Mouse (Mus musculus) granulocyte monocyte progenitor cell, adult 5-6 weeks (primary cell): ENCODE measurements around the gene Atp1a4. TPM values are rescaled to one million over a fixed set of nuclear protein-coding genes. Genes with fewer than 3 reads are reported as not detected.
A peak's percentile ranks its signal among the peaks of the same experiment; 100 is the strongest.

ENCODE experiments used
- ATAC-seq: replicated peaks from 2 replicates; pipeline ENCODE4 v1.8.0; 2016; ENCODE audit warnings: mild to moderate bottlenecking, moderate TSS enrichment, inconsistent platforms; ENCODE audit not compliant: poor library complexity, severe bottlenecking
- total RNA-seq, 2 experiments: library from RNA; stranded (forward) in 1 of 2; stranded (reverse) in 1 of 2; fragments of 200-712, 200-1000 nt in 1 of 2; fragments of >200 nt in 1 of 2; fragmentation: Nextera tagmentation in 1 of 2; gene quantifications; 2 replicates each; pipeline ENCODE4 v1.2.3; 2014 to 2017

Gene Atp1a4
- total RNA-seq, 2 experiments from 2014 or later, result not detected

DNA sequence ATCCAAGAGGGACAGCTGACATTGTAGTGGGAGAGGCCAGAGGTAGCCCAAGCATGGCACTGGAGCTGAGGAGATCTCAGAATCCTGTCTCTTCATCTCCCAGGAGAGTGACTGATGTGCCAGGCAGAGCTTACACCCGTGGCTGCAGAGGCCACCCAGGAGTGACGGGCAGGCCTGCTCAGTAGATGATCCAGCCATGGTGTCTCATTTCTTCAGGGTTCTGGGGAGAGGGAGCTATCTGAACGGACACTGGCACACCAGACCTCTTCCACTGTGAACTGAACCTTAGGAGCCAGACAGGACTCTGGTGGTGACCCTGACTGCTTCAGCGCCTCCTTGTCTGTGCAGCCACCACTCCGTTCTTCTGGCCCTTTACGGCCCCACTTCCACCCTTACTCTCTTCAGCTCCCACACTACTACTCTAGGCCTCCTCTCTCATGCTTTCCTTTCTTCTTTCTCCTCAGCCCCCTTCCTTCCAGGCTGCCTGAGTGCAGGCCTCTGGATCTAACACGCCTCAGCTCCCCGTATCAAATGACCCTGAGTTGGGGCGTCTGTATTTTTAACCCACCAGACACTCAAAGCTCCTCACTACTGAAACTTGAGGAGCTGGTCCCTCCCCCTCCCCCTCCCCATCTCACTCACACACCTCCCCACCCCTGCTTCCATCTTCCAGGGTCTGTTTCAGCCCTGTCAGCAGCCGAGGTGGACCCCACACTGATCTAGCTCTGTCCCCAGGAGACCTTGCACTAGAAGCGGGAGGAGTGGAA is 36.7 kb downstream of the Atp1a4 start:
- ATAC-seq, result no peak

DNA sequence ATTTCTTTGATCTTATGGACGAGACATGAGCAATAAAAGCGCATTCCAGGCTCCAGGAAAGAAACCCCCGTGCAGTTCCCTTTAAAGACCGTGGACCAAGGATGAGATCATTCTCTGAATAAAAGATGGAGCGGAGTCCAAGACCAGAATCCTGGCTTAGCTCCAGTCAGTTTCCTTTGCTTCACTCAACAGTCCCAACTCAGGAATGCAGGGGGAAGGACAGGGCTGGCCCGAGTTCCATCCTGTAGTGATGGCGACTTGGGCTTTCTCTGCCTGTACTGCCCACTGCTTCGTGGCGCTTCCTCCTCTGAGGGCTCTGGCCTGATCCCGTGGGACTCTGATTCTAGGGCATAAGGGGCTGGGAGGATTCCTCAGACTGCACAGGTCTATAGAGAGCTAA is 37.8 kb downstream of the Atp1a4 start:
- no peak for ATAC-seq

GRCm38 (mm10) chr1:172219451-172220406 is 38.5 kb downstream of the Atp1a4 start, which contains the start of gene Casq1:
Casq1 (minus strand) TSS chr1:172219868.
- no peak for ATAC-seq

- ATAC-seq, result no peak
Measured at GRCm38 (mm10) chr1:172218164-172218910, 39.9 kb downstream of the Atp1a4 start.

DNA sequence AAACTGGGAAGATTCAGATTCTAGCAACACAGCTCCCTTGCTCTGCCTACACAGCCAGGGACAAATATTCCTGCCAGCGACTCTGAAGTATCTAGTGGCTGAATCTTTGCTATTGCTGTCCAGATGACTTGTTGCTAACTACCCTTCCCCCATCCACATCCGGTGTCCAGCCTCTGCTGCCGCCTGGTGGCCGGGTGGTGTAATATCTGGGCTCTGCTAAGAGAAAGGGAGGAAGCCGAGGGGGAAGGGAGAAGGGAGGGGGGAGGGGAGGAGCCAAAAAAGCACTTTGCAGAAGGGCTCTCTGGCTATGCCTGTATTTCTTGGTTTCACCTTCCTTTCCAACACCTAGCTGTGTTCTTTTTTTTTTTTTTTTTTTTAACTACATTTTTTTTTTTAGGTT is 41.1 kb downstream of the Atp1a4 start:
- peak; percentile 98 for ATAC-seq

- no peak for ATAC-seq
Measured at GRCm38 (mm10) chr1:172214748-172215147, 43.5 kb downstream of the Atp1a4 start.

- ATAC-seq, result no peak
Measured at GRCm38 (mm10) chr1:172213771-172214170, 44.4 kb downstream of the Atp1a4 start.

DNA sequence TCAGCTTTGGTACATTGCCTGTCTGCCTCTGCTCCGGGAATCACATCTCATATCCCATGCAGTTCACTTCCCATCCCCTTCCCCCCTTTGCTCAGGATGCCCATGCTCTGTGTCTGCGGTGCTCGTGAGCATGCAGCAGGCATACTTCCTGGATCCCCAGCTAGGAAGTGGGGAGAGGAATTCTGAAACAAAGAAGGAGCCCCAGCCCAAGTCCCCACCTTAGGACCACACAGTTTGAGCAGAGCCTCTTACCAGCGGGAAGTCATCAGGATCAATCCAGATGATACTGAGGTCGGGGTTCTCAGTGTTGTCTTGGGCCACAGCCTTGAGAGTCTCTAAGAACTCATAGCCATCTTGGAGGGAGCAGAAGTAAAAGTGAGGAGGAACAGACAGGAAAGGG is 45.4 kb downstream of the Atp1a4 start:
- ATAC-seq, result no peak

DNA sequence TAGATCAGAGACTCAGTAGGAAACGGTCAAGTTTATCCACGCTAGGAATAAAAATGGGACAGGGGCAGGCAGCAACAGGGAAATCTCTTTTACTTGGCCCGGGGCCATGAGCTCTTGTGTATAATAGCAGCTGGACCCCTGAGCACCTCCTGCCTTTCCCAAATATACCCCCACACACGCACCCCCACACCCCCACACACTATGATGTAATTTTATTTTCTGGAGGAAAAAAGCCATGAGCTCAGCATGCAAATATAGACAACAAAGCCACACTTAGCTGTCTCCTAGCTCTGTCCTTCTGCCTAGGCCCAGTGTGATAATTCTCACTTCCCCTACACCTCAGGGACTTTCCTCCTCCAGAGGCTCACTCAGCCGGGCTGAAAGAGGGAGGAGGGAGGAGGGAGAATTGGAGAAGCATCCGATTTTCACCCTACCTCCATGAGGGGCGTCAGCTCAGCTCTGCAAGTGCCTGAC is 51.1 kb downstream of the Atp1a4 start:
- ATAC-seq, result peak; percentile 79

DNA sequence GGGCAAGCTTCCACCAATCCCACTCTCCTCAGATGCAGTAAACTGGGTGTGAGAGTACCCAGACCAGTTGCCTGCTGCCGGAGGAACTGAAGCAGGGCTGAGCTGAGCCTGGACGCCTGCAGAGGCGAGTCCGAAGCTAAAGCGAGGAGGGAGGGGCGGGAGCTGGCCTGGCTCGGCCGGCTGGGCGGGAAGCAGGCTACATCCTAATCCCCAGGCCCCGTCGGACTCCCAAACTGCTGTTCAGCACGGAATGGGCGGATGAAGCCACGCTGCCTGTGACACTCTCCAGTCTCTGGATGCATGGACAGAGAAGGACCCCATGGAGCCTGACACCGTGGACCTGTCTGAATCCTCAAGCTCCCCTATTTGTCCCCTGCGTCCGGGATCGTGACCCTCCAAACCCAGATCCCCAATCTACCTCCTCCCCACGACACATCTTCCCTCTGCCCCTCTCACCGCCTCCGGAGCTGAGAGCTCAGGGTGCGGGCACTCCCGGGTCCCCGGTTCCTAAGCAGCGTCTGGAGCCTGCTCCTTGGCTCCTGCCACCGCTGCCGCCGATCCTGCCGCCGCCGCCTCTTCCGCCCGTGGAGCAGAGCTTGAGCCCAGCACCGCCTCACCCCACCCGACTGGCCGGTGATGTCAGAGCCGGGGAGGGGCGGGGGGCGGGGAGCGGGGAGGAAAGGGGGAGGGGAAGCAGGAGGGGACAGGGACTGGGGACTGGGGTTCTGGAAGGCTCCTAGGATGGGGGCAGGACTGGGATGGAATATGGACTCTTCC is 51.9 kb downstream of the Atp1a4 start, which contains the start of gene Pea15a:
Gene Pea15a, minus strand, starts transcription at position 664 of the 777 bp plus-strand sequence.
- ATAC-seq, result peak; percentile 65

DNA sequence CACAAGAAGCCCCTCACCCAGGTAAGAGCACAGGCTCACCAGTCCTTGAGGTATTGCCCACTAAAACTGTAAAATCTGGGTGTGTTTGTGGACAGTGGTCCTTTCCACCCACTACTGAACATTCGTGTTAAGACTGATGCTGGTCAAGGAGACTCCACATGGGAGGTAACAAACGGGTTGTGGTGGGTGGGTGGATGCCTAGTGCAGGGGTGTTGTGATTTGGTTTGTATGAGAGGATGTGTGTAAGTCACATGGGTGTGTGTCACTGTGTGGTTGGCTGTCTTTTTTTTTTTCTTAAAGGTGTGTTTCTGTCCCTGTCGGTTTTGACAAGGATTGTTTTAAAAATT is 52.5 kb downstream of the Atp1a4 start:
- ATAC-seq, result no peak

DNA sequence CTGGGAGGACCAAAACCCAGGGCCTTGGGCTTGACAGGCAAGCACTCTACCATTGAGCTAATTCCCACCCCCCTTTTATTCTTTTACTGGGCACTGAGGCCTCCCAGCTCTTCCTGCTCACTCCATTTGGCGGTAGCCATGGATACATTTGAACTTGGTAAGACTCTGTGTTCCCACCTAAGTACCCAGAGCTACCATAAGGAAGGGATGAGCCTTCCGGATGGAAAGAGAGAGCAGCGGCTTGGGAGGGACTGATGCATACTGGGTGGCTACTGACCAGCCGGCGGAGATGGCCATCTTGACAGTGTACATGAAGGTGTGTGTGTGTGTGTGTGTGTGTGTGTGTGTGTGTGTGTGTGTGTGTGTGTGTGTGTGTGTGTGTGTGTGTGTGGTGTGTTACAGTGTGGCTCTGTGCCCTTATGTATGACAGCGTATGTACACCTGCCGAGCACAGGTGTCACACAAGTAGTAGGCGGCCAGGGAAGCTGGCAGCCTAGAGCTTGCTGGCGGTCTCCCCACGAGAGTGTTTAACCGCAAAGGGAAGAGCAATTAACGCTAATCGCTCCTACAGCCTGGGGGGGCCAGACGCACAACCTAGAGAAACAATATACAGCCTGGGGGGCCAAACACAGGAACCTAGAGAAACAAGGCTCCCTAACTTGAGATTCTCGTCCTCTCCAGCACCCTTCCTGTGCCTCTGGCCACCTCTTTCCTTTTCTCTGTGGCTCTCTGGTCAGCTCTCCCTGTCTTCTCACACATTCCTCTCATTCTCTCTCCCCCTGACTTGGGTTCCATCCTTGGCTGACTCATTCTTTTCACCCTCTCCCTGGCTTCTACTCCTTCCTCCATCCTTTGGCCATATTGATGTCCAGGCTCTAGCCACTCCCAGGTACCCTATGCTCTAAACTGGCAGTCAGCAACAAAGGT is 53.1 kb downstream of the Atp1a4 start:
- ATAC-seq, result no peak

GRCm38 (mm10) chr1:172204033-172204813 is 54.0 kb downstream of the Atp1a4 start:
- ATAC-seq, result no peak

DNA sequence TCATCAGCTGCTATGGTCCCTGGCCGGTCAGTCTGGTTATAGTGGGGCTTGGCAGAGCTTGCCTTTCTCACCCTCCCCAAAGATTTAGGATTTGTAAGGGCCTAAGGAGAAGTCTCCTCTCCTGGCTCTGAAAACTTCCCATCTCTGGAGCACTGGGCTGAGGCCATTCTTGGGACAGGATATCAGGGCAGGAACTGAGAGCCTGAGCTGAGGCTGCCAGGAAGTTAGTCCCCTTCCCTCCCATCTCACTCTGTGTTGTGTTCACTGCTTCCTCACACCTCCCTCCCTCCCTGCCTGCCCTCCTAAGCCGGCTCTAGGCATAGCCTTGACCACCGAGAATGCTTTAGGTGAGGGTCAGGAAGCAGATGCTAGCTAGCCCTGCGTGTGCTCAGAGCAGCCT is 54.6 kb downstream of the Atp1a4 start:
- no peak for ATAC-seq

DNA sequence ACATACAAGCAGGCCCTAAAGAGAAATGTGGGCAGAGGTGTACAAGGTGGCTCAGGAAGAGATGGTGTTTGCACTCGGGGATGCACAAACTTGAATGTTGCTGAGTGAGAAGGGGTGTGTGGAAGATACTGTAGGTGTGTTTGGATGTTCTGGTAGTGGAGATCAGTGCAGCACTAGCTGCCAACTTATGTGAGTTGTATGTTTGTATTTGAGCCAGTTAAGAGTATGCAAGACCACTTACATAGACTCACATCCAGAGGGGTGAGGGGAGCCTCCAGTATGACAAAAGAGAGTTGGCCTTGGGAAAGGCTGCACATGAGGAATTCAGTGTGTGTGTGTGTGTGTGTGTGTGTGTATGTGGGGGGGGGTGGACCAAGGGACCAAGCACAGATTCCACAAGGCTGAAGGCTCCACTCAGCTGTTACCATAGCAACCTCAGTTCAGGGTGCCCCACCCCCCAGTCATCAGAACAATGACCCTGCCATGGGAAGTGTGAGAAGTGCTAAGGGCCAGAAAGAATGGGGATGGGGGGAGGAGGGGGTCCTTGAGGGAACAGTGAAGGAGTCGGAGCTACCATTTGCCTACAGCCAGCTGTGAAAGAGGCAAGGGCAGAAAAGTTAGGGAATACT is 55.2 kb downstream of the Atp1a4 start:
- ATAC-seq, result no peak

DNA sequence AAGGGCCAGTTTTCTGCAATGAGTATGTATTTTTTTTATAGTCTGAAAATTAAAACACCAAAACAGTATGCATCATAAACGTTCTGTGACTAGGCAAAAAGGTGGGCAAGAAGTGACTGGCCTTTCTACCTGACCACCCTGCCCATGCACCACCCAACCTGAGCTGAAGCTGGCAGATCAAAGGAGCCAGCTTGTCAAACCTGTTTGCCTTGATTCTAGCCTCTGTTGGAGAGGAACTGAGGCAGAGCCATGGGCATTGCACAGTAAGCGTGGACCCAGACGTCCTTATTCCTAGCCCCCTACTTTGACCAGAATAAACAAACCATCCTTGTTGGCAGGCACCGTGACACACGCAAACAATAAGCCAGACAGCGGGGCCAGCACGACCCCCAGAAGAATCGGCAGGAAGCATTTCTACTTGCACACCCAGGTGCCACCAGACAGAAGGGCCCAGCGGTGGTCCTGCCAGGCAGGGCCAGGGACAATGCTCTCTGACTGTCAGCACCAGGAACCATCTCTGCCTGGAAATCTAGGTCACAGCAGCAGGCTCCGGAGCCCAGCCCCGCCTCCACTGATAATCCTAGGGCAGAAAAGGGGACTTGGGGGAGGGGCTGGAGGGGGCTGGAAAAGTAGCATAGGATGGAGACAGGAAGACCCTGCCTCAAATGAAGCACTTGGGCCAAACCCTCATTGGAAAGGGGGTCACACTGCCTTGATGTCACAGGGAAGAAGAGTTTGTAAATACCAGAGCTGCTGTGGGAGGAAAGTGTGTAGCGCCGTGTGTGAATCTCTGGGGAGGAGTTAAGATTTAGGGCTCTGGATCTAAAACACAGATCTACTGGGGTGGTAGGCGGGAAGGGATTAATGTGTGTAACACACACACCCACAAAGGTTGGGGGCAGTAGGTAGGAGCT is 56.0 kb downstream of the Atp1a4 start:
- ATAC-seq, result no peak
